Mouse (Mus musculus): ENCODE results near the gene Gm47995.
"Not testable (repeated sequence)": the region's sequence is repeated elsewhere in the genome, so short reads cannot be mapped to it uniquely, and the experiment has no call there.

Gene Gm47995

GRCm38 (mm10) chr1:151208493-151208892 lies 10.2 kb downstream of the Gm47995 start:
- not testable (repeated sequence) for H3K27me3 ChIP-seq (ENCODE audit: control insufficient read depth, insufficient read depth, low read length, poor library complexity, severe bottlenecking); DNase-seq (ENCODE audit: low read depth, low spot score); H3K36me3 ChIP-seq (ENCODE audit: control insufficient read depth, insufficient read depth, low read length, poor library complexity, severe bottlenecking)

GRCm38 (mm10) chr1:151208944-151209343 lies 10.7 kb downstream of the Gm47995 start:
- DNase-seq (ENCODE audit: low read depth, low spot score); H3K36me3 ChIP-seq (ENCODE audit: control insufficient read depth, insufficient read depth, low read length, poor library complexity, severe bottlenecking); H3K27me3 ChIP-seq (ENCODE audit: control insufficient read depth, insufficient read depth, low read length, poor library complexity, severe bottlenecking): not testable (repeated sequence)

- H3K36me3 ChIP-seq (ENCODE audit: control insufficient read depth, insufficient read depth, low read length, poor library complexity, severe bottlenecking); DNase-seq (ENCODE audit: low read depth, low spot score); H3K27me3 ChIP-seq (ENCODE audit: control insufficient read depth, insufficient read depth, low read length, poor library complexity, severe bottlenecking): not testable (repeated sequence)
Measured at GRCm38 (mm10) chr1:151209824-151210355, 11.6 kb downstream of the Gm47995 start, which contains the start of gene Gm47996. TSS of gene Gm47996 (plus strand) at chr1:151210131.

- H3K36me3 ChIP-seq (ENCODE audit: control insufficient read depth, insufficient read depth, low read length, poor library complexity, severe bottlenecking); H3K27me3 ChIP-seq (ENCODE audit: control insufficient read depth, insufficient read depth, low read length, poor library complexity, severe bottlenecking); DNase-seq (ENCODE audit: low read depth, low spot score): not testable (repeated sequence)
Measured at GRCm38 (mm10) chr1:151211666-151212065, 13.4 kb downstream of the Gm47995 start.

- H3K36me3 ChIP-seq (ENCODE audit: control insufficient read depth, insufficient read depth, low read length, poor library complexity, severe bottlenecking): no peaks in the 10 kb centered on the region
- no peaks in the 10 kb centered on the region for H3K27me3 ChIP-seq (ENCODE audit: control insufficient read depth, insufficient read depth, low read length, poor library complexity, severe bottlenecking)
- DNase-seq (ENCODE audit: low read depth, low spot score): no peak
Measured at GRCm38 (mm10) chr1:151214862-151215261, 16.6 kb downstream of the Gm47995 start.

GRCm38 (mm10) chr1:151215985-151216384 lies 17.7 kb downstream of the Gm47995 start:
- Histone ChIP-seq H3K27me3 (ENCODE audit: control insufficient read depth, insufficient read depth, low read length, poor library complexity, severe bottlenecking) (no peaks in the 10 kb centered on the region), H3K36me3 (ENCODE audit: control insufficient read depth, insufficient read depth, low read length, poor library complexity, severe bottlenecking) (no peaks in the 10 kb centered on the region)
- no peak for DNase-seq (ENCODE audit: low read depth, low spot score)

- no peak for DNase-seq (ENCODE audit: low read depth, low spot score)
- H3K27me3 ChIP-seq (ENCODE audit: control insufficient read depth, insufficient read depth, low read length, poor library complexity, severe bottlenecking): no peaks in the 10 kb centered on the region
- no peaks in the 10 kb centered on the region for H3K36me3 ChIP-seq (ENCODE audit: control insufficient read depth, insufficient read depth, low read length, poor library complexity, severe bottlenecking)
Measured at GRCm38 (mm10) chr1:151216417-151216816, 18.2 kb downstream of the Gm47995 start.

- H3K27me3 ChIP-seq (ENCODE audit: control insufficient read depth, insufficient read depth, low read length, poor library complexity, severe bottlenecking): no peaks in the 10 kb centered on the region
- peak; percentile 15 for DNase-seq (ENCODE audit: low read depth, low spot score)
- no peaks in the 10 kb centered on the region for H3K36me3 ChIP-seq (ENCODE audit: control insufficient read depth, insufficient read depth, low read length, poor library complexity, severe bottlenecking)
Measured at GRCm38 (mm10) chr1:151219045-151219444, 20.8 kb downstream of the Gm47995 start.

- H3K27me3 ChIP-seq (ENCODE audit: control insufficient read depth, insufficient read depth, low read length, poor library complexity, severe bottlenecking): no peaks in the 10 kb centered on the region
Measured at GRCm38 (mm10) chr1:151220098-151220497, 21.9 kb downstream of the Gm47995 start.

GRCm38 (mm10) chr1:151222561-151223267 lies 24.5 kb downstream of the Gm47995 start:
- Histone ChIP-seq H3K27me3 (ENCODE audit: control insufficient read depth, insufficient read depth, low read length, poor library complexity, severe bottlenecking) (no peaks in the 10 kb centered on the region), H3K36me3 (ENCODE audit: control insufficient read depth, insufficient read depth, low read length, poor library complexity, severe bottlenecking) (no peaks in the 10 kb centered on the region)
- DNase-seq (ENCODE audit: low read depth, low spot score): no peak

More at GRCm38 (mm10) chr1:151220098-151220497, 21.9 kb downstream of the Gm47995 start:
- no peak for DNase-seq (ENCODE audit: low read depth, low spot score)
- no peaks in the 10 kb centered on the region for H3K36me3 ChIP-seq (ENCODE audit: control insufficient read depth, insufficient read depth, low read length, poor library complexity, severe bottlenecking)

GRCm38 (mm10) chr1:151223377-151223776 lies 25.1 kb downstream of the Gm47995 start:
- no peaks in the 10 kb centered on the region for H3K36me3 ChIP-seq (ENCODE audit: control insufficient read depth, insufficient read depth, low read length, poor library complexity, severe bottlenecking)
- no peaks in the 10 kb centered on the region for H3K27me3 ChIP-seq (ENCODE audit: control insufficient read depth, insufficient read depth, low read length, poor library complexity, severe bottlenecking)
- DNase-seq (ENCODE audit: low read depth, low spot score): no peak

GRCm38 (mm10) chr1:151224536-151224935 lies 26.3 kb downstream of the Gm47995 start:
- DNase-seq (ENCODE audit: low read depth, low spot score): no peak
- Histone ChIP-seq H3K27me3 (ENCODE audit: control insufficient read depth, insufficient read depth, low read length, poor library complexity, severe bottlenecking) (no peaks in the 10 kb centered on the region), H3K36me3 (ENCODE audit: control insufficient read depth, insufficient read depth, low read length, poor library complexity, severe bottlenecking) (no peaks in the 10 kb centered on the region)

GRCm38 (mm10) chr1:151227506-151227905 lies 29.3 kb downstream of the Gm47995 start:
- Histone ChIP-seq H3K27me3 (ENCODE audit: control insufficient read depth, insufficient read depth, low read length, poor library complexity, severe bottlenecking) (no peaks in the 10 kb centered on the region), H3K36me3 (ENCODE audit: control insufficient read depth, insufficient read depth, low read length, poor library complexity, severe bottlenecking) (no peaks in the 10 kb centered on the region)
- DNase-seq (ENCODE audit: low read depth, low spot score): no peak

- no peak for DNase-seq (ENCODE audit: low read depth, low spot score)
- no peaks in the 10 kb centered on the region for H3K36me3 ChIP-seq (ENCODE audit: control insufficient read depth, insufficient read depth, low read length, poor library complexity, severe bottlenecking)
Measured at GRCm38 (mm10) chr1:151228320-151228989, 30.2 kb downstream of the Gm47995 start.

GRCm38 (mm10) chr1:151232346-151232745 lies 34.1 kb downstream of the Gm47995 start:
- no peaks in the 10 kb centered on the region for H3K36me3 ChIP-seq (ENCODE audit: control insufficient read depth, insufficient read depth, low read length, poor library complexity, severe bottlenecking)
- no peaks in the 10 kb centered on the region for H3K27me3 ChIP-seq (ENCODE audit: control insufficient read depth, insufficient read depth, low read length, poor library complexity, severe bottlenecking)
- no peak for DNase-seq (ENCODE audit: low read depth, low spot score)

More at GRCm38 (mm10) chr1:151228320-151228989, 30.2 kb downstream of the Gm47995 start:
- no peaks in the 10 kb centered on the region for H3K27me3 ChIP-seq (ENCODE audit: control insufficient read depth, insufficient read depth, low read length, poor library complexity, severe bottlenecking)
